Mouse (Mus musculus) right cerebral cortex, postnatal 10 days (tissue): ENCODE results near the gene Rps3a1.

Experiments
- DNase-seq, 2 experiments: peaks; one replicate each; pipeline ENCODE4 v3.0.0; 2021; ENCODE audit warnings: low spot score in 2 of 2

Gene Rps3a1

DNA sequence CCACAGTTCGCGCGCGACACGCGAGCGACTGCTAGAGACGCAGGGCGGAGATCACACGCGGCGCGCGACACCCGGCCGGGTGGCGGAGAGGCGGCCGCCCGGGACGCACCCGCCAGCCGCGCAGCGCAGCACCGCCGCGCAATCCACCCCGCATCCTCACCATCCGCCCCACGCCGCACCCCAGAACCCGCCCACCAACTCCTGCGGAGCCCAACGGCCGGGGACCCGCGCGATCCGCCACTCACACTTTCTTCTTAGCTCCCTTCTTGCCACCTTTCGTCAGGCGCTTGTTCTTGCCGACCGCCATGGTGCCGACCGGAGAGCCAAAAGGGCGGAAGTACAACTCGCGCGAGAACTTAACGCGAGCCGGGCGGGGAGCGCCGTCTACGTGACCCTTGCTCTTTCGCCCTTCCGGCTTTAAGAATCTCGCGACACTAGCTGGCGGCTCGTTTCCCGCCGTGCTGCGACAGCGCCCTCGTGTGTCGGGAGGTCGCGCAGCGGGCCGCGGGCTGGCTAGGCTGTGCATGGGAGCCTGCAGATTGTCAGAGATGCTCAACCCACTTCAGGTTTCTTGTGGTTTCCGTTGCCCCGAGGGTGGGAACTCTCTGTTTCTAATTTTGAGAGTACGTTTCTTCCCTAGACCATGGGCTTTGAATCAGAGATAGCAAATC, at the start of gene Rps3a1:
Rps3a1 (minus strand) TSS at position 440 of the 671 bp plus-strand sequence.
- peak; percentile 99 for DNase-seq

DNA sequence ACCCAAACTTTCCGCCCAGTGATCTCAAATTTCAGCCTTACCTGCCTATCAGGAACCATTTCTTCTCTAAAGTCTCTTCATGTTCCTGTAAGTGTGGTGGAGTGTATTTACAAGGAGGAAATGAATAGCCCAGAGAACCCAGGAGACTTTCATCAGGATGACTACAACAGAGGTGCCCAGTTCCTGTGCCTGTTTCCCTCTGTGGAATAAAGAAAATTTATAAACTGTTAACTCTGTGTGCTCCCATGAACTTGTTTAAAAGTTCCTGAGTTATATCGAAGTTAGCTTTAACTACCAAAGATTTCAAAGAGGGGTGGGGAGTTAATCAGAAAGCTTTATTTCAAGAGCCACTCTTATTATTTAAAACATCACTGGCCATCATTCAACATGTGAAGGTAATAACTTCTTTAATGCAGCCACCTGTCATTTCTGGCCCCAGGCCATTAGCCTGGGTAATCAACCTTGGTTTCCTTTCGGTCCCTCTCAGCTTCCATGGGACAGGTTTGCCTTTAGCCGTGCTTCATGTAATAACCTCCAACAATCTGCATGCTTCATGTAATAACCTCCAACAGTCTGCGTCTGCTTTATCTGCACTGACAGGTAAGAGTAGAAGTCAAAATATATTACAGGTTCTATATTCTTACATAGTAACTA, 45.4 kb upstream of the Rps3a1 start:
- no peak for DNase-seq

DNA sequence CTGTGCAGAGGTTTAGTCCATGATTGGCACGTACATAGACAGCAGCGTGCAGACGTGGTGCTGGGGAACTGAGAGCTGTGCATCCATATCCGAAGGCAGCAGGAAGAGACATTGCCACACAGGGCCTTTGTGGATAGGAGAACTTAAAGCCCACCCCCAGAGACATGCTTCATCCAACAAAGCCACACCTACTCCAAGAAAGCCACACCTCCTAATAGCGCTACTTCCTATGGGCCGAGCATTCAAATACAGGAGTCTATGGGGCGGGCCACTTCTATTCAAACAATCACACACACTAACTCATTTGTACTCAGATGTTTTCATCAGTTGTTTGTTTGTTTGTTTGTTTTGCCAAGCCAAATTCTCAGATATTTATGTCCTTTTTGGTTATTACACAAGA, 42.0 kb upstream of the Rps3a1 start:
- no peak for DNase-seq

GRCm38 (mm10) chr3:86181107-86181506, 38.6 kb upstream of the Rps3a1 start:
- no peak for DNase-seq

GRCm38 (mm10) chr3:86179714-86180113, 37.2 kb upstream of the Rps3a1 start:
- DNase-seq: no peak

GRCm38 (mm10) chr3:86168841-86169425, 26.4 kb upstream of the Rps3a1 start:
- DNase-seq: no peak

DNA sequence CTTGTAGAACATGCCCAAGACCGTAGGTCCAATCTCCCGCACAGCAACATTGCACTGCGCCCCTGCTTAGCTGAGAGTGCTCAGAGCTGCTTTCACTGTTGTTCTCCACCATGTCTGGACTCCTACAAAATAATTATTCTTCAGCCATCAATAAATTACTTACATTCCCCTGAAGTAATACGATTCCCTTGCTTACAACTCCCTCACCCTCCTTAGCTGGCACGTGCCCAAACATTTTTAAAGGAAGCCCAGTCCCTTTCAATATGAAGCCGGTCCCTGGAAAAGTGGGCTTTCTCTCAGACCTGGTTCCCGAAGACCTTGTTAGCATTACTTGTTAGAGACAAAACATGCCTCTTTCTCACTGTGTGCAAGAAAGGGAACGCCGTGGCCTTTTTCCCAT, 7.0 kb upstream of the Rps3a1 start:
- no peak for DNase-seq

- DNase-seq: no peak
Observed at GRCm38 (mm10) chr3:86149063-86149462, 6.6 kb upstream of the Rps3a1 start.

- DNase-seq: no peak
Observed at GRCm38 (mm10) chr3:86143343-86143742, 841 bp upstream of the Rps3a1 start.

- DNase-seq: no peak
Observed at GRCm38 (mm10) chr3:86142934-86143317, 424 bp upstream of the Rps3a1 start.

DNA sequence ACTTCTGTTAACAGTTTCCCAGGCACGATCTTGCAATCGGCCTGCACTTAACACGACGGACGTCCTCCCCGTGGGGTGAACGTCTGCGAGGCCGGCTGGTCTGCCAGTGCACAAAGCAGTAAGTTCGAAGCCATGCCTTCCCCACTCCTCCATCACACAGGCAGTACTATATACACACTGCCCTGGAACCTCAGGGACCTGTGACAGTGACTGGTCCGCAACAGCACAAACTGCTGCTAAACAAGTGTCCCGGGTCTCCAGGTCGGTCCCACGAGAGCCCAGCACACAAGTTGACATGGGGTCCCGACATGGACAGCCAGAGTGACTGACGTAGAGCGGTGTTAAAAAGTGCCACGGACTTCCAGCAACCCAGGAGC, 628 bp downstream of the Rps3a1 start:
- peak in 1 of 2 experiments; percentile 46 for DNase-seq

GRCm38 (mm10) chr3:86141366-86141765, 1.1 kb downstream of the Rps3a1 start:
- no peak for DNase-seq

DNA sequence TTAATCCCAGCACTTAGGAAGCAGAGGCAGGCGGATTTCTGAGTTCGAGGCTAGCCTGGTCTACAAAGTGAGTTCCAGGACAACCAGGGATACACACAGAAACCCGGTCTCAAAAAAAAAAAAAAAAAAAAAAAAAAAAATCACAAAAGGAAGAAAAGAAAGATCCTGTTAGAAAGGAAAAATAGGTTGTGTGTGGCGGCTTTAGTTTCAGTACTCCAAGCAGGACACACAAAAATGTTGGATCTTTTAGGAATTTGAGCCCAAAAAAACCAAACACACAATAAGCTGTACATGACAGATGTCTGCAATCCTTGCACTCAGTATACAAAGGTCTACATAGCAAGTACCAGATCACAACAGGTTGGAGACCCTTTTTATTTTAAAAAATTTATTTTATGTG, 2.8 kb downstream of the Rps3a1 start:
- no peak for DNase-seq

- DNase-seq: no peak
Observed at GRCm38 (mm10) chr3:86136936-86137574, 5.4 kb downstream of the Rps3a1 start.

- no peak for DNase-seq
Observed at GRCm38 (mm10) chr3:86135886-86136563, 6.5 kb downstream of the Rps3a1 start.

GRCm38 (mm10) chr3:86134939-86135638, 7.4 kb downstream of the Rps3a1 start:
- DNase-seq: no peak

DNA sequence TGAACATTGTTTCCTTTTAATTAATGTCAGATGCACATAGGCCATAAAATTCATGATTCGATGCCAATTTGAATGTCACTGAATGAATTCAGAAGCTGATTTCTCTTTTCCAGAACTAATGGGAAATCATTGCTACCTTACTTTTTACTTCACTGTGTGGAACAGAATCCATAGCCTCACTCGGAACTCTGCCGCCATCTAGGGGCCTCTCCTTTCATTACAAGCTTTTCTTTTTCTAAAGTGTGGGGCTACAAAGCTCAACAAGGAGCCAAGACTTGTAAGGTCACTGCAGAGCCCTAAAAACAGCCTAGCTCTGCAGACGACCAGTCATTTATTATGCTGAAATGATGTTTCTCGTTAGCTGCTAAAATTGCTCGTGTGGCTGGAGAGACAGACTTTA, 12.7 kb downstream of the Rps3a1 start:
- peak; percentile 75 to 86 for DNase-seq

GRCm38 (mm10) chr3:86123251-86123746, 19.2 kb downstream of the Rps3a1 start:
- DNase-seq: no peak

GRCm38 (mm10) chr3:86122156-86122555, 20.3 kb downstream of the Rps3a1 start:
- no peak for DNase-seq

GRCm38 (mm10) chr3:86119237-86119932, 23.1 kb downstream of the Rps3a1 start:
- DNase-seq: no peak

GRCm38 (mm10) chr3:86116951-86117350, 25.6 kb downstream of the Rps3a1 start:
- no peak for DNase-seq
